Mouse (Mus musculus) intestine, embryonic 16.5 days (tissue): ENCODE results near the gene Crhr1. TPM values are rescaled to one million over a fixed set of nuclear protein-coding genes. Genes with fewer than 3 reads are reported as not detected.

Experiments used
- ATAC-seq: fragments of 200-750 bp; cut with Nextera tagmentation; 2 replicates; pipeline ENCODE4 v1.8.0; 2017; ENCODE audit warnings: moderate TSS enrichment, moderate library complexity
- H3K27ac ChIP-seq: fragments of 300-500 bp; sonication (generic); 2 replicates; pipeline ENCODE4 v1.5.1; 2014; ENCODE audit warnings: mild to moderate bottlenecking, low read length
- H3K27me3 ChIP-seq: fragments of 300-500 bp; sonication (generic); replicated peaks from 2 replicates; pipeline ENCODE4 v1.6.1; 2014; ENCODE audit warnings: low read length, control low read depth, mixed read lengths; ENCODE audit not compliant: control insufficient read depth, insufficient read depth
- H3K36me3 ChIP-seq: fragments of 300-500 bp; sonication (generic); 2 replicates; pipeline ENCODE4 v1.6.1; 2014; ENCODE audit warnings: low read length, control low read depth; ENCODE audit not compliant: control insufficient read depth, insufficient read depth
- H3K4me1 ChIP-seq: fragments of 300-500 bp; sonication (generic); 2 replicates; pipeline ENCODE4 v1.6.1; 2014; ENCODE audit warnings: low read length, control low read depth, mixed read lengths; ENCODE audit not compliant: control insufficient read depth, insufficient read depth
- H3K4me2 ChIP-seq: fragments of 300-500 bp; sonication (generic); 2 replicates; pipeline ENCODE4 v1.6.1; 2014; ENCODE audit warnings: low read depth, low read length, control low read depth
- H3K4me3 ChIP-seq: fragments of 300-500 bp; sonication (generic); 2 replicates; pipeline ENCODE4 v1.5.1; 2014; ENCODE audit warnings: mild to moderate bottlenecking, low read length
- H3K9ac ChIP-seq: fragments of 300-500 bp; sonication (generic); 2 replicates; pipeline ENCODE4 v1.6.1; 2014; ENCODE audit warnings: low read depth, low read length
- H3K9me3 ChIP-seq: fragments of 300-500 bp; sonication (generic); 2 replicates; pipeline ENCODE4 v1.6.1; 2016; ENCODE audit warnings: low read length, control low read depth; ENCODE audit not compliant: control insufficient read depth
- WGBS: fragments of 180-500 bp; shearing (Covaris S2); extraction: QIAGEN DNeasy Blood & Tissue Kit; methylation state at CpG from one replicate; pipeline ENCODE4 v1.1.7; 2014; 5-methylcytosine and 5-hydroxymethylcytosine counted together
- polyA plus RNA-seq: library from polyadenylated mRNA; unstranded; fragments of >200 nt; fragmentation: Nextera tagmentation; extraction: Ambion mirVana; gene quantifications from 2 replicates; pipeline ENCODE4 v1.2.1, GENCODE M21; 2015

Crhr1 gene
- polyA plus RNA-seq, 1 experiment from 2014 or later: 0.12 TPM

- Histone ChIP-seq H3K27ac (no peak overlapping the region), H3K4me2 (no peak overlapping the region), H3K9me3 (no peaks in the 10 kb centered on the region), H3K4me1 (no peaks in the 10 kb centered on the region), H3K4me3 (no peak overlapping the region), H3K36me3 (no peaks in the 10 kb centered on the region), H3K9ac (no peak overlapping the region), H3K27me3 (no peaks in the 10 kb centered on the region)
- ATAC-seq: no peak
- whole genome bisulfite sequencing: 51% methylated on average over 5 of the region's 5 CpGs
Measured at GRCm38 (mm10) chr11:104106329-104106728, 26.3 kb upstream of the Crhr1 start.

GRCm38 (mm10) chr11:104106969-104107368, 25.7 kb upstream of the Crhr1 start:
- Histone ChIP-seq H3K4me1 (no peaks in the 10 kb centered on the region), H3K9me3 (no peaks in the 10 kb centered on the region), H3K36me3 (no peaks in the 10 kb centered on the region), H3K9ac (no peak overlapping the region), H3K4me2 (no peak overlapping the region), H3K4me3 (no peak overlapping the region), H3K27me3 (no peaks in the 10 kb centered on the region), H3K27ac (no peak overlapping the region)
- WGBS: 53% methylated on average over 2 of the region's 2 CpGs
- no peak for ATAC-seq

- Histone ChIP-seq H3K27me3 (no peaks in the 10 kb centered on the region), H3K4me2 (no peak overlapping the region), H3K4me3 (no peak overlapping the region), H3K36me3 (no peaks in the 10 kb centered on the region), H3K27ac (no peak overlapping the region), H3K4me1 (0 out of 2 replicates have a peak, but pooled peaks cover 2% of the 10 kb centered on the region), H3K9me3 (no peaks in the 10 kb centered on the region), H3K9ac (no peak overlapping the region)
- ATAC-seq: no peak
- WGBS: 66% methylated on average over 1 of the region's 1 CpGs
Measured at GRCm38 (mm10) chr11:104110366-104110765, 22.3 kb upstream of the Crhr1 start.

- no peak overlapping the region for H3K9ac ChIP-seq
- no peak overlapping the region for H3K27ac ChIP-seq
- ATAC-seq: no peak
- H3K9me3 ChIP-seq: no peaks in the 10 kb centered on the region
- no peak overlapping the region for H3K4me3 ChIP-seq
- H3K4me2 ChIP-seq: no peak overlapping the region
- no peaks in the 10 kb centered on the region for H3K36me3 ChIP-seq
- WGBS: 72% methylated on average over 11 of the region's 11 CpGs
- H3K4me1 ChIP-seq: 0 out of 2 replicates have a peak, but pooled peaks cover 2% of the 10 kb centered on the region
- H3K27me3 ChIP-seq: no peaks in the 10 kb centered on the region
Measured at GRCm38 (mm10) chr11:104111851-104112250, 20.8 kb upstream of the Crhr1 start.

- H3K27me3 ChIP-seq: no peaks in the 10 kb centered on the region
- no peak for ATAC-seq
- H3K36me3 ChIP-seq: no peaks in the 10 kb centered on the region
- 0 out of 2 replicates have a peak, but pooled peaks cover 2% of the 10 kb centered on the region for H3K4me1 ChIP-seq
- WGBS: 85% methylated on average over 6 of the region's 6 CpGs
- no peak overlapping the region for H3K27ac ChIP-seq
- no peak overlapping the region for H3K9ac ChIP-seq
- no peak overlapping the region for H3K4me3 ChIP-seq
- H3K4me2 ChIP-seq: no peak overlapping the region
- H3K9me3 ChIP-seq: no peaks in the 10 kb centered on the region
Measured at GRCm38 (mm10) chr11:104113699-104114098, 19.0 kb upstream of the Crhr1 start.

- no peaks in the 10 kb centered on the region for H3K9me3 ChIP-seq
- 3% methylated on average over 7 of the region's 7 CpGs for WGBS
- H3K4me1 ChIP-seq: 0 out of 2 replicates have a peak, but pooled peaks cover 2% of the 10 kb centered on the region
- ATAC-seq: peak; percentile 86
- no peak overlapping the region for H3K9ac ChIP-seq
- H3K36me3 ChIP-seq: no peaks in the 10 kb centered on the region
- no peak overlapping the region for H3K4me3 ChIP-seq
- H3K4me2 ChIP-seq: no peak overlapping the region
- no peak overlapping the region for H3K27ac ChIP-seq
- no peaks in the 10 kb centered on the region for H3K27me3 ChIP-seq
Measured at GRCm38 (mm10) chr11:104114690-104115089, 18.0 kb upstream of the Crhr1 start.

- H3K4me3 ChIP-seq: no peak overlapping the region
- H3K4me1 ChIP-seq: 0 out of 2 replicates have a peak, but pooled peaks cover 2% of the 10 kb centered on the region
- 55% methylated on average over 4 of the region's 4 CpGs for WGBS
- H3K27ac ChIP-seq: no peak overlapping the region
- H3K4me2 ChIP-seq: no peak overlapping the region
- H3K27me3 ChIP-seq: no peaks in the 10 kb centered on the region
- H3K36me3 ChIP-seq: no peaks in the 10 kb centered on the region
- H3K9me3 ChIP-seq: no peaks in the 10 kb centered on the region
- no peak for ATAC-seq
- no peak overlapping the region for H3K9ac ChIP-seq
Measured at GRCm38 (mm10) chr11:104118356-104118755, 14.3 kb upstream of the Crhr1 start.

GRCm38 (mm10) chr11:104122966-104123365, 9.7 kb upstream of the Crhr1 start:
- Histone ChIP-seq H3K9ac (no peak overlapping the region), H3K27me3 (no peaks in the 10 kb centered on the region), H3K27ac (no peak overlapping the region), H3K4me1 (no peaks in the 10 kb centered on the region), H3K4me3 (no peak overlapping the region), H3K36me3 (no peaks in the 10 kb centered on the region), H3K9me3 (no peaks in the 10 kb centered on the region), H3K4me2 (no peak overlapping the region)
- ATAC-seq: no peak
- 73% methylated on average over 7 of the region's 7 CpGs for WGBS

- no peak overlapping the region for H3K4me3 ChIP-seq
- no peaks in the 10 kb centered on the region for H3K36me3 ChIP-seq
- WGBS: 81% methylated on average over 10 of the region's 10 CpGs
- ATAC-seq: no peak
- no peak overlapping the region for H3K27ac ChIP-seq
- no peaks in the 10 kb centered on the region for H3K27me3 ChIP-seq
- no peak overlapping the region for H3K9ac ChIP-seq
- H3K9me3 ChIP-seq: no peaks in the 10 kb centered on the region
- H3K4me1 ChIP-seq: no peaks in the 10 kb centered on the region
- H3K4me2 ChIP-seq: no peak overlapping the region
Measured at GRCm38 (mm10) chr11:104123479-104123878, 9.2 kb upstream of the Crhr1 start.

- Histone ChIP-seq H3K4me3 (no peak overlapping the region), H3K27me3 (no peaks in the 10 kb centered on the region), H3K36me3 (no peaks in the 10 kb centered on the region), H3K9ac (no peak overlapping the region), H3K4me2 (no peak overlapping the region), H3K27ac (no peak overlapping the region), H3K4me1 (no peaks in the 10 kb centered on the region), H3K9me3 (no peaks in the 10 kb centered on the region)
- no peak for ATAC-seq
- WGBS: 75% methylated on average over 3 of the region's 3 CpGs
Measured at GRCm38 (mm10) chr11:104124582-104124981, 8.1 kb upstream of the Crhr1 start.
